Mouse (Mus musculus) liver, embryonic 12.5 days (tissue): ENCODE results near the gene Suds3. TPM values are rescaled to one million over a fixed set of nuclear protein-coding genes. Genes with fewer than 3 reads are reported as not detected.

Experiments used
- ATAC-seq: fragments of 200-750 bp; cut with Nextera tagmentation; 2 replicates; pipeline ENCODE4 v1.8.0; 2017; ENCODE audit warnings: moderate number of reproducible peaks, mild to moderate bottlenecking, moderate library complexity
- H3K27ac ChIP-seq: fragments of 300-500 bp; sonication (generic); 2 replicates; pipeline ENCODE4 v1.5.1; 2016; ENCODE audit warnings: mild to moderate bottlenecking
- H3K27me3 ChIP-seq: fragments of 300-500 bp; sonication (generic); replicated peaks from 2 replicates; pipeline ENCODE4 v1.6.1; 2016; ENCODE audit warnings: mild to moderate bottlenecking, moderate library complexity
- H3K36me3 ChIP-seq: fragments of 300-500 bp; sonication (generic); 2 replicates; pipeline ENCODE4 v1.6.1; 2016; ENCODE audit warnings: mild to moderate bottlenecking, moderate library complexity
- H3K4me1 ChIP-seq: fragments of 300-500 bp; sonication (generic); 2 replicates; pipeline ENCODE4 v1.6.1; 2016
- H3K4me2 ChIP-seq: fragments of 300-500 bp; sonication (generic); 2 replicates; pipeline ENCODE4 v1.6.1; 2016; ENCODE audit warnings: mild to moderate bottlenecking, moderate library complexity
- H3K4me3 ChIP-seq: fragments of 300-500 bp; sonication (generic); 2 replicates; pipeline ENCODE4 v1.5.1; 2016; ENCODE audit warnings: mild to moderate bottlenecking, moderate library complexity
- H3K9ac ChIP-seq: fragments of 300-500 bp; sonication (generic); 2 replicates; pipeline ENCODE4 v1.6.1; 2016; ENCODE audit warnings: mild to moderate bottlenecking, moderate library complexity
- H3K9me3 ChIP-seq: fragments of 300-500 bp; sonication (generic); replicated peaks from 2 replicates; pipeline ENCODE4 v1.6.1; 2016; ENCODE audit warnings: mild to moderate bottlenecking, moderate library complexity
- WGBS: fragments of 180-500 bp; shearing (Covaris S2); methylation state at CpG from one replicate; pipeline ENCODE4 v1.1.7; 2016; ENCODE audit not compliant: insufficient replicate concordance; 5-methylcytosine and 5-hydroxymethylcytosine counted together
- polyA plus RNA-seq: library from polyadenylated mRNA; unstranded; fragments of >200 nt; fragmentation: Nextera tagmentation; extraction: Ambion mirVana; gene quantifications from 2 replicates; pipeline ENCODE4 v1.2.1, GENCODE M21; 2016

Suds3 gene
- polyA plus RNA-seq, 1 experiment from 2014 or later, result 66.4 TPM

DNA sequence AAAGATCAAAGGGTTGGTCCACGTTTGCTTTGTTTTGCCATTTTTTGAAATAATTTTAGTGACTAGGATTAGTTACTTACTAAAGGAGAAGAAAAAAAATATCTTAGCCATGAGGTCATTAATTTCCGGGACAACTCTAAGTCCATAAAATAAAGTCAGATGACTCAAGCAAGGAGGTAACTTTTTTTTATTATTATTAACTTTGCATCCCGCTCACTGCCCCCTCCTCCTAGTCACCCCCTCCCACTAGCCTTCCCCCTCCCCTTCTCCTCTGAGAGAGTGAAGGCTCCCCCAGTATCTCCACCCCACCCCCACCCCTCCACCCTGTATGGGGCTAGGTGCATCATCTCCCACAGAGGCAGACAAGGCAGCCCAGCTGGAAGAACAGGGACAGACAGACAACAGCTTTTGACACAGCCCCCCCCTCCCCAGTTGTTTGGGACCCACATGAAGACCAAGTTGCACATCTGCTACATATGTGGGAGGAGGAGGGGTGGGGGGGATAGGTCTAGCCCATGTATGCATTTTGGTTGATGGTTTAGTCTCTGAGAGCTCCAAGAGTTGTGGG is 19.1 kb upstream of the Suds3 start:
- Histone ChIP-seq H3K4me3 (peak overlapping the region; percentile 65), H3K9me3 (no peaks in the 10 kb centered on the region), H3K27ac (peak overlapping the region; percentile 96), H3K9ac (peak overlapping the region; percentile 77), H3K4me2 (peak overlapping the region; percentile 89), H3K36me3 (peaks cover 11% of the 10 kb centered on the region), H3K27me3 (no peaks in the 10 kb centered on the region), H3K4me1 (peaks cover 95% of the 10 kb centered on the region)
- ATAC-seq, result no peak
- WGBS, result 16% methylated on average over 3 of the region's 3 CpGs

DNA sequence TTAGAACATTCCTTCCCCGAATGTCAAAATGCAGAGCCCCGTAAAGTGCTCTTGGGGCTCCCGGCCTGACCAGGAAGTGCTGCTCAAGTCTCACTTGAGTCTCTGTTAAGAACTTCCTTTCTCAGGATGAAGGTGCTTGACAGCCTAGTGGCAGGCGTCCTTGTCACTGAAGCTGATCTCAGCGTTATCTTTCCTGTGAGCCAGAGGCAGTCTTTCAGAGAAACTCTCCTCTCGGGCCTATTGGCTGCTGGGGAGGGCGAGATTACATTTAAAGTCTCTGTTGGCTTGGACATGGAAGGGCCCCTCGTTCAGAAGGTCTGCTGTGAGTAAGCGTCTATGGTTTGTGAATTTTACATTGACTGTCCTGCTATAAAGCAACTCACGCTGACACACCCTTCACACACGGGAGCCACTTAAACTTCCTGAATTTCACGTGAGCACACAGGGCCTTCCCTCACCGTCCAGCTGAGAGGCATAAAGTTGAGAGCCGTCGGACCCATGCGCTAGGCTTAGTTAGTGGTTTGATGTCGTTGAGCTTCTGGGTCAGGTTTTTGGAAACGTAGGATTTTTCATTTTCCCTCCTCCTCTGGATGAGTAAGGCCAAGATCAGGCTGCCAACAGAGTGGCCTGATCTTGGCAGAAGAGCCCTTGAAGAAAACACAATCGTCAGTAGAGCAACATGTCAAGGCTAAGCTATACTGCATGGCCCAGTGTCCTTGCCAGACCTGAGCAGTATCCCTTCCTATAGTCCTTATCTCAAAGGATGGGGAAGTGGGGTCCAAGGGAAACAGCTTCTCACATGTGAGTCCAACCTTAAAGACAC is 18.4 kb upstream of the Suds3 start:
- WGBS, result 13% methylated on average over 19 of the region's 19 CpGs
- Histone ChIP-seq H3K4me3 (peak overlapping the region; percentile 65), H3K27ac (peak overlapping the region; percentile 96), H3K9ac (peak overlapping the region; percentile 77), H3K9me3 (no peaks in the 10 kb centered on the region), H3K4me2 (peak overlapping the region; percentile 89), H3K4me1 (peaks cover 88% of the 10 kb centered on the region), H3K36me3 (peaks cover 9% of the 10 kb centered on the region), H3K27me3 (no peaks in the 10 kb centered on the region)
- ATAC-seq, result peak; percentile 55

DNA sequence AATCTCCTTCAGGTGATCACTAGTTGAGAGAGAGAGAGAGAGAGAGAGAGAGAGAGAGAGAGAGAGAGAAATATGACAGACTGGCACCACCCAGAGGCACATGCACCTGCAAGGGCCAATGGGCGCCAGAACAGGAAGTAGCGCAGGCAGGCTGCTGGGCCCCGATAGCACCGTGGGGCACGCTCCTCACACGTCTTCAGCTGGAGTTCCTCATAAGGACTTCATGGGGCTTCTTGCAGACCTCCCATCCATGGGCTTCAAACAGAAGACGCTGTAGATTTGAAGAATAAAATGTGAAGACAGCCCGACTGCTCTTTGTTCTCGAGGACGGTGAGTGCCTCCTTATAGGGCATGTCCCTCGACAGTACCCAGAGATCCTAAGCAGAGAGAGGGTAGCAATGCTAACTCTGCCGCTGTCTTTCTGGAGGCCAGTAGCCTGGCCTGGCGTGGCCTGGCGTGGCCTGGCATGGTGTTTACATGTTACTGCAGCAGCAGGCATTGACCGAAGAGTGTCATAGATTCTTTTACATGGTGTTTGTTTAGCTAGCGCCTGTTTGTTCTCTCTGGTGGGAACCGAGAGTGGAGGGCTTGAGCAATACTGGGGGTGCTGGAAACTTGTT is 17.6 kb upstream of the Suds3 start:
- peak overlapping the region; percentile 65 for H3K4me3 ChIP-seq
- peak; percentile 83 for ATAC-seq
- peaks cover 81% of the 10 kb centered on the region for H3K4me1 ChIP-seq
- no peaks in the 10 kb centered on the region for H3K9me3 ChIP-seq
- peak overlapping the region; percentile 77 for H3K9ac ChIP-seq
- peaks cover 16% of the 10 kb centered on the region for H3K36me3 ChIP-seq
- 10% methylated on average over 17 of the region's 17 CpGs for WGBS
- H3K27ac ChIP-seq, result peak overlapping the region; percentile 96
- H3K4me2 ChIP-seq, result peak overlapping the region; percentile 89
- no peaks in the 10 kb centered on the region for H3K27me3 ChIP-seq

DNA sequence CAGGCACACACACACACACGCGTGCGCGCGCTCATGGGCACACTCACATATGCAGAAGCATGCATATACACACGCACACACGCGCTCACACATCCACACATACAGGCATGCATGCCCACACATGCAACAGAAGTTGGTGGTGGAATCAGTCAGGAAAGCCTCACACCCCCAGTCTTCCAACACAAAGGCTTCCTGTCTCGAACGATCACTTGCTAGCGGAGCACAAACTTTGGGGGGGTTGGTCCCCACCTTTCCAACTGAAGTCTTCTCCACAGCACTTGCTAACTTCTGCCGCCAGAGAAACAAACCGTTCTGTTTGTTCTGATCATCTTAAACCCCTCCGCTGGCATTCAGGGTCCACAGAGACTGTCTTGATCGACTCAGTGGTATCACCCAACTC is 14.8 kb upstream of the Suds3 start:
- H3K36me3 ChIP-seq, result peaks cover 24% of the 10 kb centered on the region
- WGBS, result 85% methylated on average over 15 of the region's 15 CpGs
- H3K4me1 ChIP-seq, result peaks cover 65% of the 10 kb centered on the region
- H3K4me2 ChIP-seq, result no peak overlapping the region
- no peak overlapping the region for H3K9ac ChIP-seq
- H3K27me3 ChIP-seq, result no peaks in the 10 kb centered on the region
- H3K4me3 ChIP-seq, result no peak overlapping the region
- H3K9me3 ChIP-seq, result 0 out of 2 replicates have a peak, but pooled peaks cover 4% of the 10 kb centered on the region
- no peak overlapping the region for H3K27ac ChIP-seq
- ATAC-seq, result no peak

DNA sequence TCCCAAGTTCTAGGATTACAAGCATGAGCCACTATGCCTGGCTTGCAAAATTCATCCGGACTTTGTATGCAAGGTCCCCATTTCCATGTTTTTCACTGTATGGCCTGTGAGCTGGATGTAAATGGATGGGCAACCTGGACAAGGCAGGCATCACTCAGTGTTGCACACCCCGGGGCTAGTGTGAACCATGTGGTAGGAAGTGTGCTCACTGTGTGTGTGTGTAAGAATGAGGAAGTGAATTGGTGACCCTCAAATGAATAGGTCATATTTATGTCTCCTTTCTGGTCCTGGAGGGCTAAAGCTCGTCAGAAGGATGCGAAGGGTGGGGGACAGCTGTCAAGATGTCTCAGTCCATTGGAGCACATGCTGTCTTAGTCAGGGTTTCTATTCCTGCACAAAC is 11.1 kb upstream of the Suds3 start:
- no peak for ATAC-seq

DNA sequence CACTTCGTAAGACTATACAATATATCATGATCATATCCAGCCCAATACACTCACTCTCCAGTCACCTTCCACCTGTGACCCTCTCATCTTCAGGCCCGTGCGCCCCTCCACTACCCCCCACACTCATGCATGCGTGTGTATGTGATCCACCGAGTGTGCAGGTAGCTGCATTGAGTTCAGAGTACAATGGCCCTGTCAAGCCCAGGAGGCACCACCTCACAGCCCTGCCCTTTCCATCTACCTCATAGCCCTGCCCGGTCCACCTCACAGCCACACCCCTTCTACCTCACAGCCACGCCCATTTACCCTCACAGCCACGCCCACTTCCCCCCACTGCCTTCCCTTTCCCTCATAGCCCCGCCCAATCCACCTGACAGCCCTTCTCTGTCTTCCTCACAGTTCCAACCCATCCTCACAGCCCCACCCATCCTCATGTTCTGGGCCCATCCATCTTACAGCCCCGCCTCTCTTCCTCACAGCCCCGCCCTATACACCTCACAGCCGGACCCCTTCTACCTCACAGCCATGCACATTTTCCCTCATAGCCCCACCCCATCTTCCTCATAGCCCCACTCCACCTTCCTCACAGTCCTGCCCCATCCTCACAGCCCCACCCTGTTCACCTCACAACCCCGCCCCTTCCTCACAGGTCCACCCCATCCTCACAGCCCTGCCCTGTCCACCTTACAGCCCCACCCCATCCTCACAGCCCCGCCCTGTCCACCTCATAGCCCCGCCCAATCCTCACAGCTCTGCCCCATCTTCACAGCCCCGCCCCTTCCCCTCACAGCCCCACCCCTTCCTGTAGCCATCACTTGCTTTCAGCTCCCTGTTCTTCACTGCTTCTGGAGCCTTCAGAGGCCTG is 9.8 kb upstream of the Suds3 start:
- H3K36me3 ChIP-seq, result peaks cover 41% of the 10 kb centered on the region
- WGBS, result 79% methylated on average over 16 of the region's 16 CpGs
- no peak overlapping the region for H3K27ac ChIP-seq
- H3K4me2 ChIP-seq, result no peak overlapping the region
- ATAC-seq, result peak; percentile 54
- H3K9ac ChIP-seq, result no peak overlapping the region
- H3K4me3 ChIP-seq, result no peak overlapping the region
- 0 out of 2 replicates have a peak, but pooled peaks cover 6% of the 10 kb centered on the region for H3K9me3 ChIP-seq
- H3K4me1 ChIP-seq, result peaks cover 68% of the 10 kb centered on the region
- H3K27me3 ChIP-seq, result no peaks in the 10 kb centered on the region

More for the DNA sequence above, 11.1 kb upstream of the Suds3 start:
- no peak overlapping the region for H3K9ac ChIP-seq
- H3K4me2 ChIP-seq, result no peak overlapping the region
- no peak overlapping the region for H3K27ac ChIP-seq
- peaks cover 67% of the 10 kb centered on the region for H3K4me1 ChIP-seq
- no peaks in the 10 kb centered on the region for H3K27me3 ChIP-seq
- WGBS, result 72% methylated on average over 4 of the region's 4 CpGs
- H3K9me3 ChIP-seq, result 0 out of 2 replicates have a peak, but pooled peaks cover 6% of the 10 kb centered on the region
- no peak overlapping the region for H3K4me3 ChIP-seq
- H3K36me3 ChIP-seq, result peaks cover 42% of the 10 kb centered on the region

DNA sequence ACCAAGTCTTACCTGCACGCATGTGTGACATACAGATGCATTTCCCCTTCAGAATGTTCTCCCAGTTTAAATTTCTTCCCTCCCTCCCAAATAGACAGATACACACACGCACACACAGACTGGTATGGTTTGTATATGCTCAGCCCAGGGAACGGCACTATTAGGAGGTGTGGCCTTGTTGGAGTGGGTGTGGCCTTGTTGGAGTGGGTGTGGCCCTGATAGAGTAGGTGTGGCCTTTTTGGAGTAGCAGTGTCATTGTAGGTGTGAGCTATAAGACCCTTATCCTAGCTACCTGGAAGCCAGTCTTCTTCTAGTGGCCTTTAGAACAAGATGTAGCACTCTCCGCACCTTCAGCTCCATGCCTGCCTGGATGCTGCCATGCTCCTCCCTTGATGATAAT is 7.9 kb upstream of the Suds3 start:
- Histone ChIP-seq H3K27ac (peak overlapping the region; percentile 40; the same call in 1 of the 2 replicates), H3K4me2 (no peak overlapping the region), H3K4me1 (peaks cover 65% of the 10 kb centered on the region), H3K36me3 (peaks cover 30% of the 10 kb centered on the region), H3K4me3 (no peak overlapping the region), H3K27me3 (no peaks in the 10 kb centered on the region), H3K9me3 (0 out of 2 replicates have a peak, but pooled peaks cover 6% of the 10 kb centered on the region), H3K9ac (no peak overlapping the region)
- 75% methylated on average over 4 of the region's 4 CpGs for WGBS
- ATAC-seq, result no peak

DNA sequence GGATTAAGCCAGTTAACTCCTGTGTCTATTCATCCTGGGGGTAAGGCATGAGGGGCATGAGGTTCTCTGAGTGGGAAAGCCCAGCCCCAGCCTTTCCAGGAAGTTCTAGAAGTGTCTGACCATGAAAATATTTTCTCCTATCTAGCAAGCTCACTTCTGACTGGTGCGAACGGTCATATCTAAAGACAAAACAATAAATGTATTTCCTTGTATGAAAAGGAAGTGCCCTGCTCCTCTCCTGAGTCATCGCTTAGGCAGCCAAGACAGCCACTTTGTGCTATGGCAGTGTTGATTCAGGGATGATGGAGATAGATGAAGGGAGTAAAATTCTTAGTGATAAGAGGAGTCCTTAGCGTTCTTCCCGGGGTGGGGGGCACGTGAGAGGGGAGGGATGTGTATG is 7.2 kb upstream of the Suds3 start:
- Histone ChIP-seq H3K27ac (peak overlapping the region; percentile 40; the same call in 1 of the 2 replicates), H3K4me1 (peaks cover 72% of the 10 kb centered on the region), H3K4me2 (no peak overlapping the region), H3K27me3 (no peaks in the 10 kb centered on the region), H3K36me3 (peaks cover 23% of the 10 kb centered on the region), H3K4me3 (no peak overlapping the region), H3K9ac (no peak overlapping the region), H3K9me3 (0 out of 2 replicates have a peak, but pooled peaks cover 6% of the 10 kb centered on the region)
- WGBS, result 71% methylated on average over 6 of the region's 6 CpGs
- ATAC-seq, result no peak

DNA sequence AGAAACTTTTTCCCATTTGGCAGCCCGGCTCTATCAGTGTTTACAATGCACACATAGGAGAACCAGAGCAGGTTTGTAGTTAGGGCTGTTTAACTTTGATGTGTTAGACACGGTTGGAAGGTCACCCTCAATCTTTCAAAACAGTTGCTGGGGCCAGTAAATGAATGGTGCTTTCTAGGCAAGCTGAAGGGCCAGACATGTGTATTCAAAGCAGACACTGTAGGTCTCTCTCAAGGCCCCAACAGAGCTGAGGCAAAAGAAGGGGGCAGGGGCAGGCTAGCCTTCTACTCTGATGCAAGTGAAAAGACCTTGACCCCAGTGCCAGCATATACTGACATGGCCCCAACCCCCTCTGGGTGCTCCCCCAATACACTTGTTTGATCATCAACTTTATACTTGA is 5.7 kb upstream of the Suds3 start:
- WGBS, result 20% methylated on average over 2 of the region's 2 CpGs

DNA sequence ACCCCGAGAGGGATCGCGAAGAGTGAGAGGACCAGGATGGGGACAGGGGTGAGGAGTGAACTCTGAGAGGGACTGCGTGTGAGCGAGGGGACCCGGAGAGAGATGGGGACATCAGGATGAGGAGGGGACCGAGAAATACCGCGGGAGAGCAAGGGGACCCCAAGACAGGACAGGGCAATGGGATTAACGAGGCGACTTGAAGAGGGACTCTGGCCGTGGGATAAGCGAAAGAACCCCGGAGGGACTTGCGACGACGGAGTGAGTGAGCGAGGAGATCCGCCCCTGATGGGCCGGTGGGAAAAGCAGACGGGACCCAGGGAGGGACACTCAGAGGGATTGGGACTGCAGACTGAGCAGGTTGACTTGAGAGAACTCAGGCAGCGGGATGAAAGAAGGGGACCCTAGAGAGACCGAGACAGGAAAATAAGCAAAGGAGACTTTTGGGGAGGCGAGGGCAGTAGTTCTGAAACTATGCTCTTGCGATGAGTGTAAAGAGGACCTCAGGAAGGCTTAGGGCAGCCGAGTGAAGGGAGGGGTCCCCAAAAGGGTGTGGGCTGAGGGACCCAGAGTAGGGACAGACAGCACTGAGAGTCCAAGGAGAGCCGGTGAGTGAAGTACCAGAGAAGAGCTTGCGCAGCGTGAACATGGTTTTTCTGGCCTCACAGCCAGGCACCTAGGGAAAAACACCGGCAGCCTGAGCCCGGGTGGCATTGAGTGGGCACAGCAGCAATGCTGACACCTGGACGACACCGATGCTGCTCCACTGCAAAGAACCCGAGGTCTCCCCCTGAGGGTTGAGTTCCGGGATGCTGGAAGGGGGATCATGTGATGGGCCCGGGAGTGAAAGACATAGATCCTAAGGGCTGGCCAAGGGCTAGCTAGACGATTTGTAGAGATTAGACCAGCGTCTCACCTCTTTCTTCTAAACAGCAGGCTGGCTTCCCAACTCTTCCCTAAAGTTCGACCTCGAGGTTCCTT is 4.9 kb upstream of the Suds3 start:
- WGBS, result 3% methylated on average over 40 of the region's 40 CpGs
- H3K9me3 ChIP-seq, result 0 out of 2 replicates have a peak, but pooled peaks cover 2% of the 10 kb centered on the region
- H3K27ac ChIP-seq, result peak overlapping the region; percentile 87
- no peak for ATAC-seq
- H3K4me2 ChIP-seq, result peak overlapping the region; percentile 90
- peaks cover 81% of the 10 kb centered on the region for H3K4me1 ChIP-seq
- peaks cover 19% of the 10 kb centered on the region for H3K36me3 ChIP-seq
- H3K4me3 ChIP-seq, result peak overlapping the region; percentile 89
- H3K27me3 ChIP-seq, result no peaks in the 10 kb centered on the region
- H3K9ac ChIP-seq, result peak overlapping the region; percentile 93

More for the DNA sequence above, 5.7 kb upstream of the Suds3 start:
- Histone ChIP-seq H3K27me3 (no peaks in the 10 kb centered on the region), H3K9ac (peak overlapping the region; percentile 93), H3K36me3 (peaks cover 23% of the 10 kb centered on the region), H3K9me3 (0 out of 2 replicates have a peak, but pooled peaks cover 6% of the 10 kb centered on the region), H3K4me3 (peak overlapping the region; percentile 89), H3K4me1 (peaks cover 80% of the 10 kb centered on the region), H3K4me2 (peak overlapping the region; percentile 90), H3K27ac (peak overlapping the region; percentile 87; the same call in 1 of the 2 replicates)
- ATAC-seq, result no peak
